Mouse (Mus musculus): ENCODE measurements at regions not wholly inside any gene's neighbourhood (a gene's known extent, or its start where the extent isn't known, plus 50 kb on each side); places are given as distances from the start of the nearest gene placed in this dataset.

- no peak for DNase-seq (ENCODE audit: low read depth, low spot score)
These were observed 118.4 kb downstream of the Barx2 start for GRCm38 (mm10) chr9:31794911-31795310.

- no peak for DNase-seq (ENCODE audit: low read depth, low spot score)
These were observed 137.3 kb downstream of the Barx2 start for GRCm38 (mm10) chr9:31775956-31776355.

GRCm38 (mm10) chr9:31765401-31765800 lies 147.9 kb downstream of the Barx2 start:
- DNase-seq (ENCODE audit: low read depth, low spot score) = no peak

GRCm38 (mm10) chr9:31757894-31758561 lies 155.2 kb downstream of the Barx2 start:
- DNase-seq (ENCODE audit: low read depth, low spot score) = no peak

GRCm38 (mm10) chr9:31730443-31730842 lies 182.8 kb downstream of the Barx2 start:
- no peak for DNase-seq (ENCODE audit: low read depth, low spot score)

GRCm38 (mm10) chr9:31719309-31719708 lies 194.0 kb downstream of the Barx2 start:
- no peak for DNase-seq (ENCODE audit: low read depth, low spot score)

GRCm38 (mm10) chr9:31710022-31710421 lies 203.2 kb downstream of the Barx2 start:
- DNase-seq (ENCODE audit: low read depth, low spot score) = no peak

- no peak for DNase-seq (ENCODE audit: low read depth, low spot score)
These were observed 206.6 kb downstream of the Barx2 start for GRCm38 (mm10) chr9:31706688-31707087.

GRCm38 (mm10) chr9:31690921-31691475 lies 222.3 kb downstream of the Barx2 start:
- no peak for DNase-seq (ENCODE audit: low read depth, low spot score)

GRCm38 (mm10) chr9:31688398-31688705 lies 224.1 kb upstream of the Tmem45b start:
- DNase-seq (ENCODE audit: low read depth, low spot score) = no peak

GRCm38 (mm10) chr9:31687686-31688397 lies 223.6 kb upstream of the Tmem45b start:
- DNase-seq (ENCODE audit: low read depth, low spot score) = no peak

- DNase-seq (ENCODE audit: low read depth, low spot score) = no peak
These were observed 222.2 kb upstream of the Tmem45b start for GRCm38 (mm10) chr9:31686466-31686865.

- no peak for DNase-seq (ENCODE audit: low read depth, low spot score)
These were observed 220.5 kb upstream of the Tmem45b start for GRCm38 (mm10) chr9:31684812-31685188.

GRCm38 (mm10) chr9:31684099-31684811 lies 220.0 kb upstream of the Tmem45b start:
- DNase-seq (ENCODE audit: low read depth, low spot score) = no peak

GRCm38 (mm10) chr9:31683302-31684081 lies 219.2 kb upstream of the Tmem45b start:
- no peak for DNase-seq (ENCODE audit: low read depth, low spot score)

- DNase-seq (ENCODE audit: low read depth, low spot score) = no peak
These were observed 218.6 kb upstream of the Tmem45b start for GRCm38 (mm10) chr9:31682893-31683292.

GRCm38 (mm10) chr9:31677150-31677549 lies 212.9 kb upstream of the Tmem45b start:
- no peak for DNase-seq (ENCODE audit: low read depth, low spot score)

- no peak for DNase-seq (ENCODE audit: low read depth, low spot score)
These were observed 194.8 kb upstream of the Tmem45b start for GRCm38 (mm10) chr9:31659026-31659425.

GRCm38 (mm10) chr9:31657612-31658011 lies 193.3 kb upstream of the Tmem45b start:
- no peak for DNase-seq (ENCODE audit: low read depth, low spot score)

- no peak for DNase-seq (ENCODE audit: low read depth, low spot score)
These were observed 192.4 kb upstream of the Tmem45b start for GRCm38 (mm10) chr9:31656676-31657075.

- DNase-seq (ENCODE audit: low read depth, low spot score) = no peak
These were observed 190.5 kb upstream of the Tmem45b start for GRCm38 (mm10) chr9:31654747-31655146.

GRCm38 (mm10) chr9:31654213-31654612 lies 190.0 kb upstream of the Tmem45b start:
- DNase-seq (ENCODE audit: low read depth, low spot score) = no peak

Measured in CD4-positive helper T cell, adult 2 months (primary cell).